26 mouse cellular contexts compared by ENCODE assay signal in the genomic region with DNA sequence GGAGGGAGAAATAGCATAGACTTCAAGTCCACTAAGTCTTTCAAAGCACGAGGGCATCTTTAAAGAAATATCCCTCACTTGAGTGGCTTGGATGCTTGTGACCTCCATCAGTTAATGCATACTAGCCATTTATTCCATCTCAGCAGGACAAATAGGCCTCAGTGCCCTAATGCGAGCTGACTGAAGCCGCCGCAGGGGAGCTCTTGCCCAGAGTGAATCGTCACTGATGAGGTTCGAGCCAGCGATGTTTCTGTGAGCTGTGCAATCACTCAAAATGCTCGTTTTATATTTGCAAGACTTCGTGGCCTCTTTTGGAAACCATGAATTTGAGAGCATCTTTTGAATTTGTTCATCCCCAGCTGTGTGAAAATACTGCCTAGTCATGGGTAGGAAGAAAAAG.
DNase-seq lines count a peak whose midpoint lies in the region; ATAC-seq and TF ChIP-seq lines count a peak whose summit lies in the region.
"Had no signal": no experiment of that assay in that cellular context is flagged by ENCODE, and none has a peak within 500 bp of the region (broad histone marks: within the 10 kb centered on the region; RNA-seq: fewer than 3 reads in every experiment).

No protein-coding gene starts in this region.

- no peaks in the 10 kb centered on the region for H3K36me3 ChIP-seq in intestine, embryonic 14.5 days (ENCODE audit: control insufficient read depth, insufficient read depth, low read length)
- no peaks in the 10 kb centered on the region for H3K36me3 ChIP-seq in intestine, postnatal 0 days (ENCODE audit: control insufficient read depth, insufficient read depth)
- H3K36me3 ChIP-seq: G1E; heart, embryonic 10.5 days; heart, embryonic 15.5 days; limb, embryonic 13.5 days; lung, embryonic 15.5 days; neural tube, embryonic 15.5 days had no signal

- peak; percentile 31 to 48 for DNase-seq in cerebellum, postnatal 14 days
- DNase-seq in cerebellum, adult 18-20 months = no peak
- peak; percentile 7 for DNase-seq in intestine, embryonic 14.5 days (ENCODE audit: low spot score)
- DNase-seq in Muller cell, postnatal 12 days (ENCODE audit: inconsistent ontology term) = peak; percentile 63
- peak; percentile 72 for DNase-seq in retina, embryonic 14.5 days (ENCODE audit: low spot score)
- no peak for DNase-seq in adrenal gland, postnatal 25 days
- DNase-seq: adrenal gland, postnatal 36 days; cerebellum, adult 9-11 months; gastrocnemius, postnatal 10 days; kidney, adult 2 months; midbrain, embryonic 14.5 days; thymus, adult 2 months; thymus, postnatal 4 days had no signal

- no peaks in the 10 kb centered on the region for H3K4me1 ChIP-seq in intestine, embryonic 14.5 days (replicated peaks; ENCODE audit: control insufficient read depth, insufficient read depth, low read length)
- H3K4me1 ChIP-seq in intestine, postnatal 0 days (replicated peaks; ENCODE audit: control insufficient read depth, insufficient read depth, low read length) = no peaks in the 10 kb centered on the region
- H3K4me1 ChIP-seq: heart, embryonic 15.5 days; limb, embryonic 13.5 days; lung, embryonic 15.5 days had no signal

- no peak overlapping the region for H3K27ac ChIP-seq in intestine, embryonic 14.5 days (ENCODE audit: low read depth)
- H3K27ac ChIP-seq in intestine, postnatal 0 days (ENCODE audit: low read depth, low read length) = no peak overlapping the region
- H3K27ac ChIP-seq: heart, embryonic 10.5 days; heart, embryonic 15.5 days; kidney, postnatal 0 days; left cerebral cortex, adult 2 months; limb, embryonic 13.5 days; lung, embryonic 15.5 days; neural tube, embryonic 15.5 days had no signal

- no peaks in the 10 kb centered on the region for H3K9me3 ChIP-seq in intestine, embryonic 14.5 days (ENCODE audit: control insufficient read depth, low read length)
- no peaks in the 10 kb centered on the region for H3K9me3 ChIP-seq in intestine, postnatal 0 days (ENCODE audit: control insufficient read depth)
- H3K9me3 ChIP-seq: heart, embryonic 10.5 days; heart, embryonic 15.5 days; limb, embryonic 13.5 days; lung, embryonic 15.5 days; neural tube, embryonic 15.5 days had no signal

- H3K27me3 ChIP-seq in intestine, embryonic 14.5 days (replicated peaks; ENCODE audit: control insufficient read depth, insufficient read depth, low read length) = no peaks in the 10 kb centered on the region
- H3K27me3 ChIP-seq in intestine, postnatal 0 days (replicated peaks; ENCODE audit: control insufficient read depth, insufficient read depth, low read length) = no peaks in the 10 kb centered on the region
- H3K27me3 ChIP-seq: heart, embryonic 15.5 days; limb, embryonic 13.5 days; lung, embryonic 15.5 days; neural tube, embryonic 15.5 days had no signal

- no peak overlapping the region for H3K9ac ChIP-seq in intestine, embryonic 14.5 days (ENCODE audit: low read length)
- H3K9ac ChIP-seq in intestine, postnatal 0 days (ENCODE audit: low read depth, low read length) = no peak overlapping the region
- H3K9ac ChIP-seq: heart, embryonic 15.5 days; limb, embryonic 13.5 days; lung, embryonic 15.5 days; neural tube, embryonic 15.5 days had no signal

- no peak overlapping the region for H3K4me2 ChIP-seq in intestine, embryonic 14.5 days (ENCODE audit: low read length)
- H3K4me2 ChIP-seq in intestine, postnatal 0 days (replicated peaks; ENCODE audit: low read depth) = no peak overlapping the region
- H3K4me2 ChIP-seq: heart, embryonic 15.5 days; limb, embryonic 13.5 days; liver, embryonic 11.5 days; lung, embryonic 15.5 days; neural tube, embryonic 15.5 days had no signal

- no peak for TF ChIP-seq CTCF in intestine, postnatal 0 days (IDR thresholded peaks at IDR 0.05; ENCODE audit: low read depth)

- ATAC-seq in intestine, embryonic 14.5 days (replicated peaks; ENCODE audit: low FRiP score, low TSS enrichment, low read depth) = no peak
- no peak for ATAC-seq in intestine, postnatal 0 days
- ATAC-seq: forebrain, embryonic 16.5 days; inflammation-experienced regulatory T-cells, adult 6 months had no signal

- H3K4me3 ChIP-seq in intestine, embryonic 14.5 days (ENCODE audit: low read depth, low read length) = no peak overlapping the region
- no peak overlapping the region for H3K4me3 ChIP-seq in intestine, postnatal 0 days (ENCODE audit: low read depth, low read length)
- H3K4me3 ChIP-seq: erythroblast, embryonic 14.5 days; heart, embryonic 10.5 days; heart, embryonic 15.5 days; left cerebral cortex, adult 2 months; limb, embryonic 13.5 days; lung, embryonic 15.5 days; neural tube, embryonic 15.5 days had no signal

- 89% methylated on average over 9 of the region's 9 CpGs for WGBS in intestine, embryonic 14.5 days
- WGBS in intestine, postnatal 0 days = 90% methylated on average over 9 of the region's 9 CpGs

Comparison
In these comparisons a context has a peak if more than half of its experiments do, and no peak if none do; other contexts are left out.
1. DNase-seq: peak in cerebellum, postnatal 14 days (2 of 2), intestine, embryonic 14.5 days (single experiment), Muller cell, postnatal 12 days (single experiment) and retina, embryonic 14.5 days (single experiment); none in cerebellum, adult 18-20 months (0 of 2) and adrenal gland, postnatal 25 days (single experiment).